In genomic region chr2:33630081-33631021, GRCm38 (mm10) we compare ENCODE assay signal across 14 mouse cellular contexts. TPM values are rescaled to one million over a fixed set of nuclear protein-coding genes. Genes with fewer than 3 reads are reported as not detected.
A peak's percentile ranks its signal among the peaks of the same experiment; 100 is the strongest.
DNase-seq lines count a peak whose midpoint lies in the region; ATAC-seq lines count a peak whose summit lies in the region.
"Had no signal": no experiment of that assay in that cellular context is flagged by ENCODE, and none has a peak within 500 bp of the region (broad histone marks: within the 10 kb centered on the region; RNA-seq: fewer than 3 reads in every experiment).

No protein-coding gene starts in this region.

- no peaks in the 10 kb centered on the region for H3K36me3 ChIP-seq in kidney, embryonic 15.5 days
- no peaks in the 10 kb centered on the region for H3K36me3 ChIP-seq in embryonic facial prominence, embryonic 13.5 days
- peaks cover 33% of the 10 kb centered on the region for H3K36me3 ChIP-seq in limb, embryonic 10.5 days
- no peaks in the 10 kb centered on the region for H3K36me3 ChIP-seq in neural tube, embryonic 11.5 days (ENCODE audit: control insufficient read depth, insufficient read depth, low read length)
- H3K36me3 ChIP-seq in heart, embryonic 12.5 days: no peaks in the 10 kb centered on the region
- H3K36me3 ChIP-seq in intestine, embryonic 16.5 days (ENCODE audit: control insufficient read depth, insufficient read depth, low read length): no peaks in the 10 kb centered on the region
- H3K36me3 ChIP-seq: lung, embryonic 15.5 days had no signal

- peaks cover 99% of the 10 kb centered on the region for H3K27me3 ChIP-seq in kidney, embryonic 15.5 days
- H3K27me3 ChIP-seq in embryonic facial prominence, embryonic 13.5 days: peaks cover 97% of the 10 kb centered on the region
- peaks cover 86% of the 10 kb centered on the region for H3K27me3 ChIP-seq in limb, embryonic 10.5 days (ENCODE audit: low read depth, poor library complexity, severe bottlenecking)
- H3K27me3 ChIP-seq in neural tube, embryonic 11.5 days (ENCODE audit: control insufficient read depth, insufficient read depth, low read length): peaks cover 96% of the 10 kb centered on the region
- H3K27me3 ChIP-seq in heart, embryonic 12.5 days (replicated peaks): peaks cover 98% of the 10 kb centered on the region
- peaks cover 95% of the 10 kb centered on the region for H3K27me3 ChIP-seq in intestine, embryonic 16.5 days (replicated peaks; ENCODE audit: control insufficient read depth, insufficient read depth, low read length)
- H3K27me3 ChIP-seq: Patski had no signal

- H3K9ac ChIP-seq in kidney, embryonic 15.5 days: no peak overlapping the region
- no peak overlapping the region; the same call in 1 of the 2 replicates for H3K9ac ChIP-seq in embryonic facial prominence, embryonic 13.5 days
- H3K9ac ChIP-seq in neural tube, embryonic 11.5 days (ENCODE audit: low read length): no peak overlapping the region
- no peak overlapping the region for H3K9ac ChIP-seq in heart, embryonic 12.5 days
- no peak overlapping the region for H3K9ac ChIP-seq in intestine, embryonic 16.5 days (ENCODE audit: low read depth, low read length)
- H3K9ac ChIP-seq: lung, embryonic 15.5 days had no signal

- no peak for ATAC-seq in kidney, embryonic 15.5 days (replicated peaks; ENCODE audit: low FRiP score)
- ATAC-seq in embryonic facial prominence, embryonic 13.5 days (ENCODE audit: insufficient number of reproducible peaks, insufficient read depth, low FRiP score, low TSS enrichment, low read depth): no peak
- no peak for ATAC-seq in neural tube, embryonic 11.5 days (ENCODE audit: insufficient read depth, low FRiP score, low TSS enrichment)
- ATAC-seq in heart, embryonic 12.5 days (ENCODE audit: insufficient number of reproducible peaks, low FRiP score): no peak
- no peak for ATAC-seq in intestine, embryonic 16.5 days
- ATAC-seq: Patski had no signal

- H3K27ac ChIP-seq in kidney, embryonic 15.5 days: peak overlapping the region; percentile 77; the same call in 1 of the 2 replicates
- H3K27ac ChIP-seq in embryonic facial prominence, embryonic 13.5 days: no peak overlapping the region
- peak overlapping the region; percentile 93 for H3K27ac ChIP-seq in limb, embryonic 10.5 days
- H3K27ac ChIP-seq in neural tube, embryonic 11.5 days (ENCODE audit: low read depth, low read length): no peak overlapping the region
- H3K27ac ChIP-seq in heart, embryonic 12.5 days (ENCODE audit: poor library complexity, severe bottlenecking): no peak overlapping the region
- no peak overlapping the region for H3K27ac ChIP-seq in intestine, embryonic 16.5 days (ENCODE audit: low read length)
- H3K27ac ChIP-seq: lung, embryonic 15.5 days had no signal

- peak overlapping the region; percentile 51 for H3K4me2 ChIP-seq in kidney, embryonic 15.5 days
- H3K4me2 ChIP-seq in embryonic facial prominence, embryonic 13.5 days: peak overlapping the region; percentile 58; the same call in 1 of the 2 replicates
- no peak overlapping the region; the same call in 1 of the 2 replicates for H3K4me2 ChIP-seq in neural tube, embryonic 11.5 days (ENCODE audit: low read depth)
- H3K4me2 ChIP-seq in heart, embryonic 12.5 days: no peak overlapping the region
- H3K4me2 ChIP-seq in intestine, embryonic 16.5 days (ENCODE audit: low read depth, low read length): no peak overlapping the region

- H3K9me3 ChIP-seq in kidney, embryonic 15.5 days (replicated peaks): no peaks in the 10 kb centered on the region
- no peaks in the 10 kb centered on the region for H3K9me3 ChIP-seq in embryonic facial prominence, embryonic 13.5 days
- H3K9me3 ChIP-seq in limb, embryonic 10.5 days (replicated peaks): no peaks in the 10 kb centered on the region
- no peaks in the 10 kb centered on the region for H3K9me3 ChIP-seq in neural tube, embryonic 11.5 days (ENCODE audit: control insufficient read depth, low read length)
- H3K9me3 ChIP-seq in heart, embryonic 12.5 days (replicated peaks): no peaks in the 10 kb centered on the region
- H3K9me3 ChIP-seq in intestine, embryonic 16.5 days (ENCODE audit: control insufficient read depth, low read length): no peaks in the 10 kb centered on the region
- H3K9me3 ChIP-seq: lung, embryonic 15.5 days had no signal

- WGBS in kidney, embryonic 15.5 days: 4% methylated on average over 34 of the region's 34 CpGs
- 7% methylated on average over 34 of the region's 34 CpGs for WGBS in embryonic facial prominence, embryonic 13.5 days
- 1% methylated on average over 34 of the region's 34 CpGs for WGBS in limb, embryonic 10.5 days
- 1% methylated on average over 34 of the region's 34 CpGs for WGBS in neural tube, embryonic 11.5 days
- 1% methylated on average over 34 of the region's 34 CpGs for WGBS in heart, embryonic 12.5 days
- WGBS in intestine, embryonic 16.5 days: 3% methylated on average over 34 of the region's 34 CpGs

- no peak for DNase-seq in kidney, postnatal 14 days
- DNase-seq in limb, embryonic 10.5 days (ENCODE audit: low spot score): peak; percentile 72
- DNase-seq in neural tube, embryonic 11.5 days (ENCODE audit: low spot score): peak; percentile 47
- no peak for DNase-seq in gastrocnemius, postnatal 10 days
- DNase-seq: adrenal gland, postnatal 36 days; cerebellum, adult 9-11 months; thymus, postnatal 36 days had no signal

- no peak overlapping the region for H3K4me3 ChIP-seq in kidney, embryonic 15.5 days (replicated peaks)
- H3K4me3 ChIP-seq in embryonic facial prominence, embryonic 13.5 days: peak overlapping the region; percentile 31; the same call in 1 of the 2 replicates
- peak overlapping the region; percentile 79 for H3K4me3 ChIP-seq in limb, embryonic 10.5 days
- H3K4me3 ChIP-seq in neural tube, embryonic 11.5 days (ENCODE audit: low read depth, low read length): no peak overlapping the region
- no peak overlapping the region for H3K4me3 ChIP-seq in heart, embryonic 12.5 days
- no peak overlapping the region for H3K4me3 ChIP-seq in intestine, embryonic 16.5 days (ENCODE audit: low read length)
- H3K4me3 ChIP-seq: lung, embryonic 15.5 days had no signal

- peaks cover 77% of the 10 kb centered on the region for H3K4me1 ChIP-seq in kidney, embryonic 15.5 days
- peaks cover 67% of the 10 kb centered on the region for H3K4me1 ChIP-seq in embryonic facial prominence, embryonic 13.5 days
- H3K4me1 ChIP-seq in limb, embryonic 10.5 days: peaks cover 100% of the 10 kb centered on the region
- peaks cover 28% of the 10 kb centered on the region for H3K4me1 ChIP-seq in neural tube, embryonic 11.5 days (ENCODE audit: control insufficient read depth, insufficient read depth, low read length)
- H3K4me1 ChIP-seq in heart, embryonic 12.5 days (replicated peaks): peaks cover 26% of the 10 kb centered on the region
- H3K4me1 ChIP-seq in intestine, embryonic 16.5 days (ENCODE audit: control insufficient read depth, insufficient read depth, low read length): 0 out of 2 replicates have a peak, but pooled peaks cover 4% of the 10 kb centered on the region

RNA-seq across cellular contexts. Expression of gene Lmx1b, which starts 10.0 kb away (rescaled TPM):
- 1.1 and 1.2 TPM in 2 replicates for polyA plus RNA-seq in kidney, embryonic 15.5 days (2015; fragmentation: Nextera tagmentation; extraction: Ambion mirVana)
- polyA plus RNA-seq in embryonic facial prominence, embryonic 13.5 days (2015; fragmentation: Nextera tagmentation; extraction: Ambion mirVana): 0.55 TPM in 2 replicates
- polyA plus RNA-seq in limb, embryonic 10.5 days (2016; fragmentation: Nextera tagmentation; extraction: Ambion mirVana): 11.0 and 13.9 TPM in 2 replicates
- polyA plus RNA-seq in neural tube, embryonic 11.5 days (2014; fragmentation: Nextera tagmentation; extraction: Ambion mirVana): 1.6 and 1.7 TPM in 2 replicates
- 0.04 and 0.06 TPM in 2 replicates for polyA plus RNA-seq in heart, embryonic 12.5 days (2016; fragmentation: Nextera tagmentation; extraction: Ambion mirVana)
- under 1 TPM; 0.35 to 0.45 TPM for total RNA-seq in gastrocnemius, postnatal 10 days (2021)
- polyA plus RNA-seq in intestine, embryonic 16.5 days (2015; fragmentation: Nextera tagmentation; extraction: Ambion mirVana): 0.04 TPM in 1 of 2 replicates, not detected in the other
- total RNA-seq: granulocyte monocyte progenitor cell, adult 5-6 weeks had no signal

Comparison
In these comparisons a context has a peak if more than half of its experiments do, and no peak if none do; other contexts are left out.
1. H3K27ac ChIP-seq: peak in kidney, embryonic 15.5 days (single experiment) and limb, embryonic 10.5 days (single experiment); none in embryonic facial prominence, embryonic 13.5 days (single experiment), neural tube, embryonic 11.5 days (single experiment), heart, embryonic 12.5 days (single experiment) and intestine, embryonic 16.5 days (single experiment).
2. H3K4me2 ChIP-seq: peak in kidney, embryonic 15.5 days (single experiment) and embryonic facial prominence, embryonic 13.5 days (single experiment); none in neural tube, embryonic 11.5 days (single experiment), heart, embryonic 12.5 days (single experiment) and intestine, embryonic 16.5 days (single experiment).
3. H3K4me3 ChIP-seq: peak in embryonic facial prominence, embryonic 13.5 days (single experiment) and limb, embryonic 10.5 days (single experiment); none in kidney, embryonic 15.5 days (single experiment), neural tube, embryonic 11.5 days (single experiment), heart, embryonic 12.5 days (single experiment) and intestine, embryonic 16.5 days (single experiment).
4. DNase-seq: peak in limb, embryonic 10.5 days (single experiment) and neural tube, embryonic 11.5 days (single experiment); none in kidney, postnatal 14 days (single experiment) and gastrocnemius, postnatal 10 days (single experiment).